Mouse (Mus musculus): Measurements from ENCODE around the gene Pym1.

Pym1 gene

GRCm38 (mm10) chr10:128805092-128806000 is 57.7 kb downstream of the Pym1 start:
- DNase-seq (ENCODE audit: low spot score) = peak; percentile 96

- DNase-seq (ENCODE audit: low spot score) = no peak
Measured at GRCm38 (mm10) chr10:128806086-128806485, 58.4 kb downstream of the Pym1 start.

GRCm38 (mm10) chr10:128807018-128807417 is 59.3 kb downstream of the Pym1 start:
- DNase-seq (ENCODE audit: low spot score) = no peak

All from retina, embryonic 14.5 days (tissue).